Mouse (Mus musculus) granulocyte monocyte progenitor cell, adult 5-6 weeks (primary cell): ENCODE measurements around the gene Gstt3. TPM values are rescaled to one million over a fixed set of nuclear protein-coding genes. Genes with fewer than 3 reads are reported as not detected.
"Not testable (repeated sequence)": the region's sequence is repeated elsewhere in the genome, so short reads cannot be mapped to it uniquely, and the experiment has no call there.

ENCODE experiments used
- ATAC-seq: replicated peaks from 2 replicates; pipeline ENCODE4 v1.8.0; 2016; ENCODE audit warnings: mild to moderate bottlenecking, moderate TSS enrichment, inconsistent platforms; ENCODE audit not compliant: poor library complexity, severe bottlenecking
- total RNA-seq, 2 experiments: library from RNA; stranded (forward) in 1 of 2; stranded (reverse) in 1 of 2; fragments of 200-712, 200-1000 nt in 1 of 2; fragments of >200 nt in 1 of 2; fragmentation: Nextera tagmentation in 1 of 2; gene quantifications; 2 replicates each; pipeline ENCODE4 v1.2.3; 2014 to 2017

The Gstt3 gene
- total RNA-seq, 2 experiments from 2014 or later: 4.5 to 4.7 TPM

- no peak for ATAC-seq
Observed at GRCm38 (mm10) chr10:75788277-75788676, 7.1 kb upstream of the Gstt3 start.

- ATAC-seq: no peak
Observed at GRCm38 (mm10) chr10:75785442-75785841, 4.2 kb upstream of the Gstt3 start.

GRCm38 (mm10) chr10:75779206-75780174 lies 1.7 kb downstream of the Gstt3 start:
- no peak for ATAC-seq

- no peak for ATAC-seq
Observed at GRCm38 (mm10) chr10:75777885-75778284, 3.3 kb downstream of the Gstt3 start.

- no peak for ATAC-seq
Observed at GRCm38 (mm10) chr10:75776562-75776961, 4.7 kb downstream of the Gstt3 start.

- ATAC-seq: no peak
Observed at GRCm38 (mm10) chr10:75774587-75774986, 6.6 kb downstream of the Gstt3 start.

- no peak for ATAC-seq
Observed at GRCm38 (mm10) chr10:75774102-75774501, 7.1 kb downstream of the Gstt3 start.

GRCm38 (mm10) chr10:75772795-75773664 lies 8.2 kb downstream of the Gstt3 start, which contains the start of gene Ddt:
Ddt (minus strand) TSS chr10:75773414.
- peak; percentile 93 for ATAC-seq

GRCm38 (mm10) chr10:75767756-75768155 lies 13.5 kb downstream of the Gstt3 start:
- not testable (repeated sequence) for ATAC-seq

GRCm38 (mm10) chr10:75766856-75767255 lies 14.4 kb downstream of the Gstt3 start:
- no peak for ATAC-seq

- ATAC-seq: peak; percentile 55
Observed at GRCm38 (mm10) chr10:75764519-75765473, 16.4 kb downstream of the Gstt3 start.

GRCm38 (mm10) chr10:75763682-75764518 lies 17.3 kb downstream of the Gstt3 start, which contains the start of gene Cabin1:
Cabin1 (minus strand) TSS chr10:75764341.
- ATAC-seq: peak; percentile 98

GRCm38 (mm10) chr10:75762413-75762812 lies 18.8 kb downstream of the Gstt3 start:
- no peak for ATAC-seq

GRCm38 (mm10) chr10:75760311-75760710 lies 20.9 kb downstream of the Gstt3 start:
- no peak for ATAC-seq

GRCm38 (mm10) chr10:75756719-75757118 lies 24.5 kb downstream of the Gstt3 start:
- ATAC-seq: no peak

GRCm38 (mm10) chr10:75744017-75744416 lies 37.2 kb downstream of the Gstt3 start:
- ATAC-seq: peak; percentile 88

- no peak for ATAC-seq
Observed at GRCm38 (mm10) chr10:75743369-75743768, 37.8 kb downstream of the Gstt3 start.

- no peak for ATAC-seq
Observed at GRCm38 (mm10) chr10:75740866-75741265, 40.3 kb downstream of the Gstt3 start.

- ATAC-seq: no peak
Observed at GRCm38 (mm10) chr10:75725449-75725848, 55.8 kb downstream of the Gstt3 start.
